Mouse (Mus musculus): ENCODE data around the gene Daam1. TPM values are rescaled to one million over a fixed set of nuclear protein-coding genes. Genes with fewer than 3 reads are reported as not detected.

Daam1 gene
- 26.4 and 26.5 TPM in 2 replicates for polyA plus RNA-seq (2015; fragmentation: Nextera tagmentation; extraction: Ambion mirVana)

- H3K4me2 ChIP-seq = peak within 1 kb of the TSS; percentile 68
- H3K4me3 ChIP-seq = peak within 1 kb of the TSS; percentile 85
- H3K27me3 ChIP-seq = no peaks in the 10 kb centered on the region; the same call in 1 of the 2 replicates
- no peaks in the 10 kb centered on the region for H3K36me3 ChIP-seq
- H3K27ac ChIP-seq (replicated peaks) = peak within 1 kb of the TSS; percentile 93
- ATAC-seq (ENCODE audit: low FRiP score, low read depth) = peak; percentile 100
- under 1% methylated on average over 35 of the region's 35 CpGs for WGBS
- H3K4me1 ChIP-seq (replicated peaks) = peaks cover 39% of the 10 kb centered on the region
- H3K9me3 ChIP-seq = no peaks in the 10 kb centered on the region
- H3K9ac ChIP-seq = peak within 1 kb of the TSS; percentile 98
Observed at GRCm38 (mm10) chr12:71830607-71831257, at the start of gene Daam1. TSS of gene Daam1 (plus strand) at chr12:71831078.

- H3K27me3 ChIP-seq = no peaks in the 10 kb centered on the region
- H3K9ac ChIP-seq = no peak overlapping the region
- no peak overlapping the region for H3K4me2 ChIP-seq
- no peak overlapping the region for H3K4me3 ChIP-seq
- no peak for ATAC-seq (ENCODE audit: low FRiP score, low read depth)
- 57% methylated on average over 7 of the region's 7 CpGs for WGBS
- H3K27ac ChIP-seq (replicated peaks) = no peak overlapping the region
- peaks cover 12% of the 10 kb centered on the region for H3K4me1 ChIP-seq (replicated peaks)
- H3K36me3 ChIP-seq = no peaks in the 10 kb centered on the region
- H3K9me3 ChIP-seq = no peaks in the 10 kb centered on the region
Observed at GRCm38 (mm10) chr12:71781220-71781619, 49.7 kb upstream of the Daam1 start.

GRCm38 (mm10) chr12:71783970-71784369 is 46.9 kb upstream of the Daam1 start:
- WGBS = 73% methylated on average over 3 of the region's 3 CpGs

GRCm38 (mm10) chr12:71784666-71785255 is 46.1 kb upstream of the Daam1 start:
- WGBS = 49% methylated on average over 11 of the region's 11 CpGs
- Histone ChIP-seq H3K36me3 (no peaks in the 10 kb centered on the region), H3K4me2 (no peak overlapping the region), H3K27ac (replicated peaks) (no peak overlapping the region), H3K4me3 (no peak overlapping the region), H3K4me1 (replicated peaks) (no peaks in the 10 kb centered on the region), H3K27me3 (no peaks in the 10 kb centered on the region), H3K9ac (no peak overlapping the region), H3K9me3 (no peaks in the 10 kb centered on the region)
- no peak for ATAC-seq (ENCODE audit: low FRiP score, low read depth)

More at GRCm38 (mm10) chr12:71783970-71784369, 46.9 kb upstream of the Daam1 start:
- ATAC-seq (ENCODE audit: low FRiP score, low read depth) = no peak
- Histone ChIP-seq H3K9ac (no peak overlapping the region), H3K27ac (replicated peaks) (no peak overlapping the region), H3K9me3 (no peaks in the 10 kb centered on the region), H3K4me1 (replicated peaks) (no peaks in the 10 kb centered on the region), H3K4me3 (no peak overlapping the region), H3K36me3 (no peaks in the 10 kb centered on the region), H3K4me2 (no peak overlapping the region), H3K27me3 (no peaks in the 10 kb centered on the region)

- Histone ChIP-seq H3K4me1 (replicated peaks) (no peaks in the 10 kb centered on the region), H3K4me3 (no peak overlapping the region)
Observed at GRCm38 (mm10) chr12:71786521-71786920, 44.4 kb upstream of the Daam1 start.

DNA sequence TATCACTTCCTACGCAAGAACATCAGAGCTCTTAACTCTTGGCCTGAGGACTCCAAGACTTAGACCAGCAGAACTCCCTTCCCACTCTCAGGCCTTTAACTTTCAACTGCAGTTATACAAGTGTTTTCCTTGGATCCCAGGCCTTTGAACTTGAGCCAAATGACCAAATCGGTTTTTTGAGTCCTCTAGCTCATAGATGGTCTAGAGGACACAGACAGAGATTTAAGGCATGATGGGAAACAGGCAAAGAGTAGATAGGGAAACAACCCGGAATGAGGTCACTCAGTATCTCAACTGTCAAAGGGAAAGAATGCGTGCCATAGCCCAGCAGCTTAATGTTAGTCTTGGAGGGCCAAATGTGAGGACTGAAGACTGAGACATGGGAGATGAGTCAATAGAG is 42.1 kb upstream of the Daam1 start:
- Histone ChIP-seq H3K9ac (no peak overlapping the region), H3K4me1 (replicated peaks) (no peaks in the 10 kb centered on the region), H3K27ac (replicated peaks) (no peak overlapping the region), H3K9me3 (no peaks in the 10 kb centered on the region), H3K4me2 (no peak overlapping the region), H3K4me3 (no peak overlapping the region), H3K27me3 (no peaks in the 10 kb centered on the region), H3K36me3 (no peaks in the 10 kb centered on the region)
- 82% methylated on average over 4 of the region's 4 CpGs for WGBS
- ATAC-seq (ENCODE audit: low FRiP score, low read depth) = no peak

More at GRCm38 (mm10) chr12:71786521-71786920, 44.4 kb upstream of the Daam1 start:
- no peak overlapping the region for H3K27ac ChIP-seq (replicated peaks)
- H3K36me3 ChIP-seq = no peaks in the 10 kb centered on the region
- no peak overlapping the region for H3K4me2 ChIP-seq
- H3K9ac ChIP-seq = no peak overlapping the region
- H3K9me3 ChIP-seq = no peaks in the 10 kb centered on the region
- ATAC-seq (ENCODE audit: low FRiP score, low read depth) = no peak
- no peaks in the 10 kb centered on the region for H3K27me3 ChIP-seq

- no peak overlapping the region for H3K9ac ChIP-seq
- no peaks in the 10 kb centered on the region for H3K27me3 ChIP-seq
- no peak overlapping the region for H3K4me2 ChIP-seq
- no peaks in the 10 kb centered on the region for H3K36me3 ChIP-seq
- no peaks in the 10 kb centered on the region for H3K4me1 ChIP-seq (replicated peaks)
- H3K9me3 ChIP-seq = no peaks in the 10 kb centered on the region
- H3K4me3 ChIP-seq = no peak overlapping the region
- no peak for ATAC-seq (ENCODE audit: low FRiP score, low read depth)
- WGBS = 94% methylated on average over 1 of the region's 1 CpGs
- no peak overlapping the region for H3K27ac ChIP-seq (replicated peaks)
Observed at GRCm38 (mm10) chr12:71790581-71790980, 40.3 kb upstream of the Daam1 start.

DNA sequence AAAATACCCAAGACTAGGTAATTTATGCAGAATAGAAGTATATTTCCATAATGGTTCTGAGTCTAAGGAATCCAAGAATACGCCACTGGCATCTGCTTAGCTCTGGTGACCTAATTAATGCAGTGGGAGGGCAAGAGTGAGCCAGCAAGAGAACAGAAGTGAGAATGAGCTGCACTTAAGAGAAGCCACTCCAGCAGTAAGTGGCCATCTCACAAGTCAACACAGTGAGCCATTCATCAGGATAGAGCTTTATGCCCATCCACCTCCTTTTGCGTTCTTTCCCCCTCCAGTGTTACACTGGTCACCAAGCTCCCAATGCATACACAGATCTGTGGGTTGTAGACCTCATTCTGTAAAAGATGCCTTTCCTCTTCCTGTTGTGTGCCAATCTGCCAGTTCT is 37.8 kb upstream of the Daam1 start:
- no peak overlapping the region for H3K4me2 ChIP-seq
- H3K27ac ChIP-seq (replicated peaks) = no peak overlapping the region
- 77% methylated on average over 2 of the region's 2 CpGs for WGBS
- H3K4me1 ChIP-seq (replicated peaks) = peaks cover 6% of the 10 kb centered on the region
- no peak overlapping the region for H3K9ac ChIP-seq
- no peaks in the 10 kb centered on the region for H3K9me3 ChIP-seq
- no peaks in the 10 kb centered on the region for H3K27me3 ChIP-seq
- H3K36me3 ChIP-seq = no peaks in the 10 kb centered on the region
- no peak overlapping the region for H3K4me3 ChIP-seq
- no peak for ATAC-seq (ENCODE audit: low FRiP score, low read depth)

DNA sequence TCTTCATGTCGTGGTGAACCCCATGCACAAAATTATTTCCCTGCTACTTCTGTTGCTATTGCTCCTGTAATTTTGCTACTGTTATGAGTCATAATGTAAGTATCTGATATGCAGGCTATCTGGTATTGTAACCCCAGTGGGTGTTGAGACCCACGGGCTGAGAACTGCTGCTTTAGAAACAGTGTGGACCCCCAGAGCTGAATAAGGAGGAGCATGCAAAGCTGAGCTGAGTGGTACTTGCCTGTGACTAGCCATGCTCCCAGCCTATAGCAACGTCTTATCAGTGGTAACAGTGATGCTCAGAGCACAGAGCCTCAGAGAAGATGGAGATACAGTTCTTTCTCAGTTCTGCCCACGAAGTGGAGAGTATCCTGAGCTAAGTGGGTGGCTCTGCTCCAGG is 35.3 kb upstream of the Daam1 start:
- 78% methylated on average over 4 of the region's 4 CpGs for WGBS
- Histone ChIP-seq H3K4me2 (no peak overlapping the region), H3K36me3 (no peaks in the 10 kb centered on the region), H3K9me3 (no peaks in the 10 kb centered on the region), H3K9ac (no peak overlapping the region), H3K27me3 (no peaks in the 10 kb centered on the region), H3K4me3 (no peak overlapping the region), H3K4me1 (replicated peaks) (peaks cover 6% of the 10 kb centered on the region), H3K27ac (replicated peaks) (no peak overlapping the region)
- no peak for ATAC-seq (ENCODE audit: low FRiP score, low read depth)

DNA sequence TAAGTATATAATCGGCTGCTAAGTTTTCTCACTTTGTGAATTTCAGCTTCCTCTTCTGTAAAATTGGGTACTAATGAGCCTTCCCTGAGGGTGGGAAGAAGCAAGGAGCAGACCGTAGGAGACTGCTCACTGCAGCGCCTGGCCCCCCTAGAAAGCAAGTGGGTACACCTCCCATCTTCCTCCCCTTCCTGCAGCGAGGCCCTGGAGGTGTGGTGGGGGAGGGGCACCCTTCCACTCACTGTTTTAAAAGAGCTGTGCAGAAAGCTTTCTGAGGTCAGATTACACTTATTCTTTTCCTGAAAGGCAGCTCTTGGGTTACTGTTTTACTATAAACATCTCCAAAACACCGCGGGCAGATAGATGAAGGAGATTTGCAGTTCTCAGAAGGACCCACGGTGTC is 34.4 kb upstream of the Daam1 start:
- Histone ChIP-seq H3K4me2 (peak overlapping the region; percentile 26; the same call in 1 of the 2 replicates), H3K27ac (replicated peaks) (no peak overlapping the region), H3K4me3 (no peak overlapping the region), H3K36me3 (no peaks in the 10 kb centered on the region), H3K27me3 (no peaks in the 10 kb centered on the region), H3K4me1 (replicated peaks) (peaks cover 6% of the 10 kb centered on the region), H3K9me3 (no peaks in the 10 kb centered on the region), H3K9ac (no peak overlapping the region)
- 15% methylated on average over 7 of the region's 7 CpGs for WGBS
- no peak for ATAC-seq (ENCODE audit: low FRiP score, low read depth)

GRCm38 (mm10) chr12:71807306-71807705 is 23.6 kb upstream of the Daam1 start:
- Histone ChIP-seq H3K4me3 (no peak overlapping the region), H3K27ac (replicated peaks) (no peak overlapping the region), H3K4me2 (no peak overlapping the region), H3K9ac (no peak overlapping the region), H3K9me3 (no peaks in the 10 kb centered on the region), H3K4me1 (replicated peaks) (no peaks in the 10 kb centered on the region), H3K36me3 (no peaks in the 10 kb centered on the region), H3K27me3 (no peaks in the 10 kb centered on the region)
- 80% methylated on average over 9 of the region's 9 CpGs for WGBS
- no peak for ATAC-seq (ENCODE audit: low FRiP score, low read depth)

GRCm38 (mm10) chr12:71808631-71809030 is 22.2 kb upstream of the Daam1 start:
- WGBS = 96% methylated on average over 9 of the region's 9 CpGs
- Histone ChIP-seq H3K9me3 (no peaks in the 10 kb centered on the region), H3K4me1 (replicated peaks) (no peaks in the 10 kb centered on the region), H3K27me3 (no peaks in the 10 kb centered on the region), H3K27ac (replicated peaks) (no peak overlapping the region), H3K9ac (no peak overlapping the region), H3K4me2 (no peak overlapping the region), H3K4me3 (no peak overlapping the region), H3K36me3 (no peaks in the 10 kb centered on the region)
- ATAC-seq (ENCODE audit: low FRiP score, low read depth) = no peak

Measured in hindbrain, embryonic 15.5 days (tissue).